Mouse (Mus musculus): ENCODE results near the gene Optn.

Optn gene

GRCm38 (mm10) chr2:5029808-5030207 is 34.0 kb downstream of the Optn start:
- DNase-seq (ENCODE audit: low read depth, low spot score), result no peak

- DNase-seq (ENCODE audit: low read depth, low spot score), result no peak
Observed at GRCm38 (mm10) chr2:5028047-5028446, 35.8 kb downstream of the Optn start.

- DNase-seq (ENCODE audit: low read depth, low spot score), result no peak
Observed at GRCm38 (mm10) chr2:5027057-5027456, 36.8 kb downstream of the Optn start.

DNA sequence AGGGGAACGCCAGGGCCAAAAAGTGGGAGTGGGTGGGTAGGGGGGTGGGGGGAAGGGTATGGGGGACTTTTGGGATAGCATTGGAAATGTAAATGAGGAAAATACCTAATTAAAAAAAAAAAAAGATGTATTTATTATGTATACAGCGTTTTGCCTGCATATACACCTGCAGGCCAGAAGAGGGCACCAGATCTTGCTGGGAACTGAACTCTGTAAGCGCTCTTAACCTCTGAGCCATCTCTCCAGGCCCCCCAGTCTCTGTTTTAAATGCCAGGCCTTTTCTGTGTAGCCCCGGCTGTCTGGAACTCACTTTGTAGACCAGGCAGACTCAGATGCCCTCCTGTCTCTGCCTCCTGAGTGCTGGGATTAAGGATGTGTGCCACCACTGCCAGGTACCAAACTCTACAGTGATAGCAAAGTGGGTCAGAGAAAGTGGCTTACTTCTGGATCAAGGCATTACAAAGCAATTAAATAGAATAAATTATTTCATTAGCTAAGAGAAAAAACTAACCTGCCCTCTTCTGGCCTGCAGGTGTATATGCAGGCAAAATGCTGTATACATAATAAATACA is 38.6 kb downstream of the Optn start:
- DNase-seq (ENCODE audit: low read depth, low spot score), result no peak

DNA sequence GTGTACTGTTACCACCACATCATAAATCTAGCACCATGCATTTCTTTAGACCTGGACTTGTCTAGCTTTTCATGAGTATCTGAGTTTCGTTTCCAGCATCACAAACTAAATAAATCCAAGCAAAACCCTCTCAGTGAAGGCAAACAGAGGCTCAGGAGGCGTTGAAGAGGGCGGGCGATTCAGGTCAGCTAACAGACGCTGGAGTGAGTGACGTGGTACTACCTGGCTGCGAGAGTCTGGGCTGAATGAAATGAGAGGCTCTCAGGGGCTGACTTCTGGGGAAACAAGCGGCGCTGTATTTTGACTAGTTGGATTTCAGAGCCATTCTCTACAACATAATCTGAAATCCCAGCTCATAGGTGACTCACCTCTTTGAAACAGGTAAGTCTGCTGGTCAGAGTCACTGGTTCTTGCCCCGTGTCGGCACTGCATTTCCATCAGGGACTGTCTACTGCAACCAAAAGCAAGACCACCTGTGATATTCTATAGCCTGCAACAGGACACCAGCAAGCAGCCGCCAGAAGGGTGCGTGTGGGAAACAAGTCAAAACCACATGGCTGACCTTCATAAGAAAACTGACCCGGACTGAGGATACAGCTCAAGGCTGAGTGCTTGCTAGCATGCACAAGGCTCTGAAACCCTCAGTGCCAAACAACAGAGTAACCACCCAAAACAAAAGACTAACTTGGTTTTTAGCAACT is 40.0 kb downstream of the Optn start:
- no peak for DNase-seq (ENCODE audit: low read depth, low spot score)

- no peak for DNase-seq (ENCODE audit: low read depth, low spot score)
Observed at GRCm38 (mm10) chr2:5023275-5023674, 40.6 kb downstream of the Optn start.

GRCm38 (mm10) chr2:5019708-5020107 is 44.1 kb downstream of the Optn start:
- no peak for DNase-seq (ENCODE audit: low read depth, low spot score)

DNA sequence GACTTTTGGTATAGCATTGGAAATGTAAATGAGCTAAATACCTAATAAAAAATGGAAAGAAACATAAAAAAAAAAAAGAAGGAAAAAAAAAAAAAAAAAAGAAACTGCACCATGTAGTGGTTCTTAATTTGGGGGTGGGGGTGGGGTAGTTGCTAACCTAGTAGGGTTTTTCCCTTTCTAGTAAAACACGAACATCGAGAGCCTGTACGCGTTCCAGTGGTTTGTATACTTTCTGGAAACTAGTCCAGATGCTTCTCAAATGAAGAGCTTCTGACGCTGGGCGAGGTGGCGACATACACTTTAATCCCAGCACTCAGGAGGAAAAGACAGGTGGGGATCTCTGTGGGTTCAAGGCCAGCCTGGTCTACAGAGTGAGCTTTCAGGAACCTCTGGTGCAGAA is 46.9 kb downstream of the Optn start:
- no peak for DNase-seq (ENCODE audit: low read depth, low spot score)

GRCm38 (mm10) chr2:5015527-5015926 is 48.3 kb downstream of the Optn start:
- DNase-seq (ENCODE audit: low read depth, low spot score), result no peak

DNA sequence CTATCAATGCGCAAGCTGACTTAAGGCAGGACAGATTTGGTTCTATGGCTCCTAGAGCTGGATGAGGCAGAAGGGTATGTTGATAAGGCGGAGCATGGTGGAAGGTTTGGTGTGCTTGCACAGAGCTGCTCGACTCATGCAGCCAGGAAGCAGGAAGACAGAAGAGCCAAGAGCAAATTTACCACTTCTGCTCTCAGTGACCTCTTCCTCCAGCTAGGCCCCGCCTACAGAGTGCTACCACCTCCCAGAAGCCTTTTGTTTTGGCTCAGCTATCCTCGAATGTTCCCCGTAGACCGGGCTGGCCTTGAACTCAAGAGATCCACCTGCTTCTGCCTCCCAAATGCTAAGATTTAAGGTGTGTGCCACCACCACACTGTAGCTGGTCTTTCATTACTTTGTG is 49.2 kb downstream of the Optn start:
- DNase-seq (ENCODE audit: low read depth, low spot score), result no peak

GRCm38 (mm10) chr2:5012491-5013324 is 51.1 kb downstream of the Optn start, which contains the start of gene Mcm10:
Gene Mcm10, minus strand, starts transcription at chr2:5012791.
- peak; percentile 91 for DNase-seq (ENCODE audit: low read depth, low spot score)

- DNase-seq (ENCODE audit: low read depth, low spot score), result no peak
Observed at GRCm38 (mm10) chr2:5011898-5012490, 51.9 kb downstream of the Optn start.

DNA sequence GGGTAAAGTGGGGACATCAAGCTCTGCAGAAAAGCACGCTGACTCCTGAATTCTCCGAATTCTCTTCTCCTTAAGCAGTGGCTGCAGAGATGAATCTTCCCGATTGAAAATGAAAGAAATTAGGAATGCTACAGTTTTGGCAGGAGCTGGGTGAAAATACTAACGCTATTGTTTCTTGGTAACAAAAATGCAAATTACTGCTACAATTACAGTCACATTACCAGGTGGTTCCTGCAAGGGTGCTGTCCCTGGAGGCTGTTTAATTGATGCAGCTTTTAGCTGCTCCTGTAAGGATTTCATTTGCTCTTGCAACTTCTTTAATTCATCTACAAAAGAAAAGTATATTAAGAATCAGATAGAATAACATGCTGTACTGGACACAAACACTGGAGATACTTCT is 56.7 kb downstream of the Optn start:
- DNase-seq (ENCODE audit: low read depth, low spot score), result no peak

DNA sequence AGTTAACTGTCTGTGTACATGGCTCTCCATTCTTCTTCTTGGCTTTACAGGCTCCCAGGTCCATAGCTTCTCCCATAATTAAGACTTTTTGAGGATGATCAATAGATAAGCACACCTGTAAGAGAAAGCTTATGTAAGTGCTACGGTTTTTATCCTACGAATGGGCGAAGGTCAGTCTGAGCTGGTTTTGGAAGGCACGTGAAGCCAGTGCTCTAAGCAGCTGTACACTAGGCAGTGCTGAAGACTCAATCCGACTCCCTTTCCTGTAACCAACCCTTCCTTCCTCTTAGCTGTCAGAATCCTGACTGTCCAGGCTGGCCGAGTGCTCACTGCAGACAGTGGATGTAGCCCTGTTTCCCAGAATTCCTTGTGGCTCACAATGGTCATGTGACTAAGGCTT is 62.6 kb downstream of the Optn start:
- DNase-seq (ENCODE audit: low read depth, low spot score), result no peak

GRCm38 (mm10) chr2:4998905-4999304 is 64.9 kb downstream of the Optn start:
- DNase-seq (ENCODE audit: low read depth, low spot score), result no peak

- no peak for DNase-seq (ENCODE audit: low read depth, low spot score)
Observed at GRCm38 (mm10) chr2:4996421-4996824, 67.4 kb downstream of the Optn start.

- no peak for DNase-seq (ENCODE audit: low read depth, low spot score)
Observed at GRCm38 (mm10) chr2:4995646-4996045, 68.2 kb downstream of the Optn start.

- no peak for DNase-seq (ENCODE audit: low read depth, low spot score)
Observed at GRCm38 (mm10) chr2:4994436-4994835, 69.4 kb downstream of the Optn start.

DNA sequence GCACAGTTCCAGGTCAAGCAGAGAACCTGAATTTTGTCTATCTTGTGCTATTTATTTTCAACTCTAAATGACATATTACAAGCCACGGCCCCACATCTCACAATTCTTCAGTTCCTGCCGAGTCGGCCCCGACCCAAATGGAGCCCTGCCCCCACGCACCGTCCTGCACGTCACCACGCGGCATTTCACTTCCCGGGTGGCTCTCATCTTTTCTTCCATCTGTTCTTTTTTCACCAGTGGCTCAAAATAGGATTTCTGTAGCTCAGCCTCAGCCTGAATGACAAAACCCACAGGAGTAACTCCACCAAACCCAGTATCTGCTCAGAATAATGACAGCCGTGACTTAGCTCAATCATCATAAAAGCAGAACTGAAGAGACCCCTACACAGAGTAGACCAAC is 70.3 kb downstream of the Optn start:
- DNase-seq (ENCODE audit: low read depth, low spot score), result no peak

DNA sequence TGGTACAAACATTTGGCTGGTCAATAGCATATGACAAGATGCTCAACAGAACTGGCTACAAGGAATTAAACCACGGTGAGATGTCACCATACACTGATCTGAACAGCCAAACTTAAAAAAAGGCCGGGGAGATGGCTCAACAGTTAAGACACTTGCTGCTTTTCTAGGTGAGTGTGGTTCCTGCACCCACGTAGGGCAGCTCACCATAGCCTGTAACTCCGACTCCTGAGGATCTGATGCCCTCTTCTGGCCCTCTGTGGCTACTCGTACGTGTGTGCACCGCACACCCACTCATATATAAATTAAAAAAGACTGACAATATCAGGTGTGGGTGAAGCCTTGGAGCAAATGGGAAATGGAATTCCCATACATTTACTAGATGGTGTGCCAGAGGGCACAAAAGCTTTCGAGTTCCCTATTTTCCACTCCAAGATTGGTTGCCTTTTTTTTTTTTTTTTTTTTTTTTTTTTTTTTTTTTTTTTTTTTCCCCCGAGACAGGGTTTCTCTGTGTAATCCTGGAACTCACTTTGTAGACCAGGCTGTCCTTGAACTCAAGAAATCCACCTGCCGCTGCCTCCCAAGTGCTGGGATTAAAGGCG is 74.9 kb downstream of the Optn start:
- no peak for DNase-seq (ENCODE audit: low read depth, low spot score)

DNA sequence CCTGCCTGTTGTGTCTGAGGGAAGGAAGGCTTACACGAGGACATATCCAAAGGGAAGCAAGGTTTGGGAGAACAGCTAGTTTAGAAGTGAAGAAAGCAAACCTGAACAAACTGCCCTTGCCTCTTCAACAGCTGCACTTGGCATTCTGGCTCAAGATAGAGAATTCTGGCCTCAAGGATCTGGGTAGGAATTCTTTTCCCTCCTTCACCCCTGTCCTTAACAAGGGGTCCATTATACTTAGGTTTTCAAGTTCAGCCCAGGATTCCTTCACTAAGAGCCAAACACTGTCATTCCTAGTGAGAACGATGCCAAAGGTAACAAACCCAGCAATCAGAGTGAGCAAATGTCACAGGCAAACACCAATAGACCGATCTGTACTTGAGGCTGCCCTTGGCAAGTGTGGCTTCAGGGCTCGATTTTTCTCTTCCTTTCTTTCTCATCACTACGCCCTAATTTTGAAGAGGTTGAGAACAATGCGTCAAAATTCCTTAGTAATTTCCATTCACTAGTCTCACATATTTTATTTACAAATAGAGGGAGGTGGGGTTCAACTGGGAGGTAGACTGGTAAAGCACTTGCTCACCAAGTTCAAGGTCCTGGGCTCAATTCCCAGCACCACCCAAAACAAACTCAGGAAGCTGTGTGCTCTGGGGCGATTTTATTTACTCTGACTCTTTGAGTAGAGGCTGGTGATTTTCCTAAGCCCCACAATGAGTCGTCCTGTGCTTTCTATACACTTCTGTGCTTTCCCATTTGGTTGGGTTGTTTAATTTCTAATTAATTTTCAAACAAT is 76.3 kb downstream of the Optn start:
- DNase-seq (ENCODE audit: low read depth, low spot score), result no peak

Data from brain, embryonic 18.5 days (tissue).